Mouse (Mus musculus) megakaryocyte-erythroid progenitor cell, adult 5-6 weeks (primary cell): Measurements from ENCODE around the gene Pdik1l. TPM values are rescaled to one million over a fixed set of nuclear protein-coding genes. Genes with fewer than 3 reads are reported as not detected.
A peak's percentile ranks its signal among the peaks of the same experiment; 100 is the strongest.

Source experiments
- ATAC-seq: replicated peaks from 2 replicates; pipeline ENCODE4 v1.8.0; 2016; ENCODE audit warnings: mild to moderate bottlenecking, inconsistent platforms; ENCODE audit not compliant: severe bottlenecking, poor library complexity, low FRiP score, low TSS enrichment
- total RNA-seq, 2 experiments: library from RNA; stranded (forward) in 1 of 2; stranded (reverse) in 1 of 2; fragments of 200-1000, 215-1000 nt in 1 of 2; fragments of >200 nt in 1 of 2; fragmentation: Nextera tagmentation in 1 of 2; gene quantifications; 2 replicates each; pipeline ENCODE4 v1.2.3; 2014 to 2017

The Pdik1l gene
- total RNA-seq, 2 experiments from 2014 or later: 12.1 to 26.8 TPM

DNA sequence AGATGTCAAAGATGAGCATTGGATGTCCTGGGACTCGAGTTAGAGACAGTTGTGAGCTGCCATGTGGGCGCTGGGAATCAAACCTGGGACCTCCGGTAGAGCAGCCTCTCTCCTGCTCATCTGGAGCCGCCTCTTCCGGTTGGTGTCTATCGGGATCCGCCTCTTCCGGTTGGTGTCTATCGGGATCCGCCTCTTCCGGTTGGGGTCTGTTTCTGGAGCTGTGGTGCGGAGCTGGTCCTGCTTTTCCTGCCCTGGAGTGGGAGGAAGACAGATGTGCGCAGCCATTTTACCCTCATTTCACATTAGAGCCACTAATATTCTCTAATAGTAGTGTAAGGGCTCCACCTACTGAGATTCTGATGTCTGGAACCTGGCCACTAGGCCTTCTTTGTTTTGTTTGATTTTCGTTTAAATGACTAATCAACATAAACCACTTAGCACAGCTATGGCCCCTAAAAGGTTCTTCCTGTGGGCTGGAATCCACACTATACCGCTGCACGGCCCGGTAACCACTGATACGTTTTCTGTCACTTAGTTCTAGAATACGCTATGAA, 19.5 kb downstream of the Pdik1l start:
- 0 out of 2 replicates have a peak, but pooled peaks have one; percentile 22 for ATAC-seq

DNA sequence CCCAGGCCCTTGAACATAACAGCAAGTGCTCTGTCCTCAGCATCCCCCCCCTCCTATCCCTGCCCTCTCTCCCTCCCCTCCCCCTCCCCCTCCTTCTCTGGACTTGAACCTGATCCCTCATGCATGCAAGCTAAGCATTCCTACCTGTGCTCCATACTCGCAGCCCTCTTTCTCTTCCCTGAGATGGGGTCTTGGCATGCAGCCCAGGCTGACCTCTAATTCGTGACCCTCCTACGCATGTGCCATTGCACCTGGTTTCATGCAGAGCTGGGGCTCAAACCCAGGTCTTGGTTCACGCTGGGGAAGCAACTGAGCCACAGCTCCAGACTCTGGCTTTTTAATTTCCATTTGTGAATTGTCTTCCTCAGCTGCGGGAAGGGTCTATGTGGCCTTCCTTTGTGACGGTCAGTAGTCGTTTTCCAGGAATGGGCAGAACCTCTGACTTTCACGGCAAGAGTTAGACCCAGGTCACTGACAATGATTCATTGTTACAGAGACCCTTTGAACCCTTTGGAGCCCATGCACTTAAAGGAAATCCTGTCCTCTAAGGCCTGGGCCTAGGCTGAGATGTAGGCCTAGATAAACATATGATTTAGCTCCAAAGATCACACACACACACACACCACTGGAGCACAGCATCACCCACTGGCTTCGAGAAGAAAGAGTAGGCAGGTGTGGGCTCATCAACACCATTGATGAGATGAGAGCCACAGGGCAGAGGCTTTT, 21.7 kb downstream of the Pdik1l start:
- ATAC-seq: no peak

DNA sequence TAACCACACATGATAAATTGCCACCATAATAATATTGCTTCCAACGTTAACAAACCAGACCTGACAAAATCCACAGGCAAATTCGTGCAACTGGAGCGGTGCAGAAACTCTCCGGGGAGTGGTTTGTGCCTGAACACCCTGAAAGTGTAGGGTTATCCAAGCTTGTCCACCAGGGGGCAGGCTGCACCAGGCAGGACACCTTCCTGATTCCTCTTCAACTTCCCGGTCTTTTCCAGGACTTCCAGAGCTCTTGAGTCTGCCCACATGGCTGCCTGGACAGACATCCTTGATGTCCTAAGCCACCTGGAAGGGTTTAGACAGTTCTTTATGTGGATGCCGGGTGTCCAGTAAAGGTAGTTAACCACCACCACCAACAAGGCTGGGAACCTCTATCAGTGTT, 24.5 kb downstream of the Pdik1l start:
- ATAC-seq: 0 out of 2 replicates have a peak, but pooled peaks have one; percentile 53

DNA sequence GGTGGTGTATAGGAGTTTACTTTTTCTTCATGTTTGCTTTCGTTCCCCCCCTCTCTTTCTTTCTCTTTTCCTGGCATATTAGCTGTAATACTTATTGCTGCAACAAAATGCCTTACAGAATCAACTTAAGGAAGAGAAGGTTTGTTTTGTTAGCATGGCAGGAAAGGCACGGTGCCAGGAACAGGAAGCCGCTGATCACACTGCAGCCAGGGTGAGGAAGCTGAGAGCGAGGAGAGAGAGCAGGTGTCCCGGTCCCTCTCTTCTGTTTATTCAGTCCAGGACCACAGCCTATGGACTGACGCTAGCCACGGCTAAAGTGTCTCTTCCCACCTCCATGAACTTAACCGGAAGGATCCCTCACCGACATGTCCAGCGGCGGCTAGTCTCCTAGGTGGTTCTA, 29.3 kb downstream of the Pdik1l start:
- no peak for ATAC-seq

DNA sequence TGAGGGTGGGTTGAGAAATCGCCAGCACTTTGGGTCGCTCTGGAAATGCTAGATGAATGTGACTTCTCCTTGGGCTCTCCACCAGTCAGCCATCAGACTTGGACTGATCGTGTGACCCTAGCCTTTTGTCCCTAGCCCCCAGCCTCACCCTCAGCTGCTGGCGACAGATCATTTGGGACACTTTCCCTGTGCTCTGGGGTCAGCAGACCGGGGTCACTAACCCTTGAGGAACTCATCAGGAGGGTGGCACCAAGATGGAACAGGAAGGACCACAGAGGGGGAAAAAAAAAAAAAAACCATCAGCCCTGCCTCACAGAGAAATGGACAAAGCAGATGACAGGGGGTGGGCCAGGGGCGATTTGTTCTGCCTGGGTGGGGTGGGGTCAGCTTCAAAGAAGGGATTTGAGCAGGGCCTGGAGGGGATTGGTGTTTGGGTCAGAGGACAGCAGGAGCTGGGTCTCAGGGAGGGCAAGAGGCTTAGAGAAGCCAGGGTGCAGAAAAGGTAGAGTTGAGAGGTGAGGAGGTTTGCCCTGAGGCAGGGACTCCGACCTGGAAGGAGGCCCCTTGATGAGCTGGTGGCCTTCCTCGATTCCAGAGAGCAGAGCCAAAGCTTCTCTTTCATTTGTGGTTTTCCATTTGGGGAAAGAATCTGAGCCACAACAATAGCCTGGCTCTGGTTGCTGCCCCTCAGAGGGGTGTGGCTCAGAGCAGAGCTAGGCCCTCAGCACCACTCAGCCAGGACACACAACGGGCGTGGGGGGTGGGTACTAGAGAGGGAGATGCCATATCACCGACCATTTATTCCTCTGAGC, 30.3 kb downstream of the Pdik1l start:
- no peak for ATAC-seq

GRCm38 (mm10) chr4:134256407-134257197, 31.1 kb downstream of the Pdik1l start:
- no peak for ATAC-seq

DNA sequence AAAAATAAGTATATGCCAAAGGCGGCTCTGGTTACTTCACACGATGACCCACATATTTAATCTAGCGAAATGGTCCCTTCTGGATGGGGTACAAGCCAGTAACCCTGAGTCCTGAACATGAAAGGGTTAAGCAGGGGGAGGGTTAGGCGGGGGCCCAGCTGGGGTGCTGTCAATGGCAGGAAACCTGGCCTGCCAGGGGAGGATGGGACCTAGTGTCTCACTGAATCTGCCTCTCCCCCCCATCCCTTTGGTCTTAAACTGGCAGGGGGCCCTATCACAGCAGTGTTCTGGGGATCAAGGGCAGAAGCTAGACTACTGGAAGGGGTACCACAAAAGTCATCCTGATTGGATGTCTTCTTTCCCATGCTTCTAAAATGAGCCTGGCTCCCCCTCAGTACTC, 31.8 kb downstream of the Pdik1l start:
- ATAC-seq: no peak

DNA sequence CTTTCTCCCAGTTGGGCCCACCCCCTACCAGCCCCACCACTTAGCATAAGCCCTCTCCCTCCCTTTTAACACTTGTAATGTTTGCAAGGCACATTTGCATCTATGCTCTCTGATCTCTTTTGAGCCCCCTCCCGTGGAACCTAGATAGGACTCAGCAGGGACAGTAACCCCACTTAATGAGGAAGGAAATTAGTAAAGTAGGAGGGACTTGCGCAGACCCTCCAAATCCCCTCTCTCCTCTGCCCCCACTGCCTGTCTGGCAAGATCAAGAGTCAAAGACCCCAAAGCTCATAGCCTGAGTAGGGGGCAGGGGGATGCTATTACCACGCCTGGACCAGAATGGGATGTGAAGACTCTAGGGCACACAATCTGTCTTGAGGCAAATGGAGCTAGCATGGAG, 32.9 kb downstream of the Pdik1l start:
- ATAC-seq: no peak

GRCm38 (mm10) chr4:134253722-134254324, 33.9 kb downstream of the Pdik1l start, which contains the start of gene Grrp1:
TSS of gene Grrp1 (minus strand) at chr4:134254106.
- no peak for ATAC-seq

GRCm38 (mm10) chr4:134252911-134253721, 34.6 kb downstream of the Pdik1l start:
- no peak for ATAC-seq

DNA sequence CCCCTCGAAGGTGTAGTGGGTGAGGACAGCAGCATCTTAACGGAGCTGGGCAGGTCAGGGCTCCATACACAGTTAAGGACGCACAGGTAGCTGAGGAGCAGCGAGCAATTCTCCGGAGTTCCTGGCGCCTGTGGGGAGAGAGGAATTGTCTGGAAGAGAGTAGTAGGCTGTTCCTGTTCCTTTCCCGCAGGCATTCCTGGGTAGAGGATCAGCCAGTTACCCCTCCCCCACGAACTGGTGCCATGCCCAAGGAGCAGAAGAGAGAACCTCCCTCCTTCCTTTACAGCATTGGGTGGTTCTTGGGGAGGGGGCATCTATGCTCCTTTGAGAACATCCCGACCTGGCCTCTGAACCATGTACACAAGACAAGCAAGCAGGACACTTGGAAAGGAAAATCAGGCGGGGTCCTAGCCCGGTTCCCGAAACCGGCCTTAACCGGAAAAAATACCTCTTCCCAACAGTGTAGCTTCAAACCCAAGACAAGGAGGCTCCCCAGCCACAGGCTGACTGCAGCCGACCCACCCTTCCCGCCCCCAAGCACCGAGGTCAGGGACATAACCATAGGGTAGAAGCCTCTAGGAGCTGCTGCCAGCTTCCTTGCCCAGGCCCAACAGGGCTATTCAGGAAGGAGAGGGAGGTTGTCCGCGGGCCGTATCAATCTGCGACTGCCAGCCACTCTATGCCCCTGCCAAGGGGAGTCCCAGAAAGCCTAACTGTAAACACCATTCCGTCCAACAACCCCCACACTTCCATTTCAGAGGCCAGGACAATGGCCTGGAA, 35.4 kb downstream of the Pdik1l start:
- ATAC-seq: no peak

DNA sequence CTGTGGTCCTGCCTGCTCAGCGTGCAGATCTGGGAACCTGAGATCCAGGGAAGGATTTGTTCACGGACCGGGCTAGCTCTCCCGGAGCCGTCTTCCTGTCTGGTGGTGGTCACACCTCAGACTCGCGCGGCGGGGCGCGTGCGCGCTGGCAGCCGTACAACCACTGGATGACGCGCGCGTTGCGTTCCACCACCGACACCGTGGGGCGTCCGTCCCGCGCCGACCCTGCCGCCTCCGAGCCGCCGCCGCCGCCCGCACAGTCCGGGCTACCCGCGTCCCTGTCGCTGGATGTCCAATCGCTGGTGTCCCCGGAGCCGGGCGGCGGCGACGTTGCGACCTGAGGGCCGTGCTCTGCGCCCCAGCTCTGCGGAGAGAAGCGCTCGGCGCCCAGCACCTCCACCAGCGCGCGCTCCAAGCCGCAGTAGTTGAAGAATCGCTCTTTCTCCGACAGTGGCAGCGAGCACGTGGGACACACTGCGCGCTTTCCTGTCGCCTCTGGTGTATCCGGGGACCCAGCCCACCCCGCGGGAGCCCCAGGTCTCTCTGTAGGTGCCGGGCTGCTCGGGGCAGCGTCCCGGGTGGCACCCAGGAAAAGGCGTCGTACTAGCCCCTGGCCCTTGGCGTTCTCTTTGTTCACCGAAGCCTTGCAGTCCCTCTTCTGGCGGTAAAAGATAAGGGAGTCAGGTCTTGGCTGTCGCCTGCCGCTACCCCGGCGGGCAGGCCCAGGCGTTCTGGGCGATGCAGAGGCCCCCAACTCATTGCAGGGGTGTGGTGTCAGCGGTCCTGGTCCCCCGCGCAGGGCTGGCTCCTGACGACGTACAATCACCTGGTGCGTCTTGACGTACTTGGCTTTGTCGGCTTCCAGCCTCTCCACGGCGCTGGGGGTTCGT, 36.2 kb downstream of the Pdik1l start:
- peak; percentile 34 for ATAC-seq

DNA sequence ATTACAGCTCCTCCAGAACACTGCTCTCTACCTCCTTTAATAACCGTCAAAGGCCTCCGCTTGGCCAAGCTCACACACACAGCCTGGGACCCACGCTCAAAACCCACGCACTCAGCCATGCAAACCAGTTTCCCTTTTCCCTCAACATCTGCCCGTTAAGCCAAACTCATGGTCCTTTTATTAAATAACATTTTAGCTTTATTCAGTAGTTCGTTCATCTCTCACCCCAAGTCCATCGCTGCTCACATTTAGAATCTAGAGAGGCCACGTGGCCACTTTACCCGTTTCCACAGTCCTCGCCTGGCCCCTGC, 36.8 kb downstream of the Pdik1l start:
- no peak for ATAC-seq

DNA sequence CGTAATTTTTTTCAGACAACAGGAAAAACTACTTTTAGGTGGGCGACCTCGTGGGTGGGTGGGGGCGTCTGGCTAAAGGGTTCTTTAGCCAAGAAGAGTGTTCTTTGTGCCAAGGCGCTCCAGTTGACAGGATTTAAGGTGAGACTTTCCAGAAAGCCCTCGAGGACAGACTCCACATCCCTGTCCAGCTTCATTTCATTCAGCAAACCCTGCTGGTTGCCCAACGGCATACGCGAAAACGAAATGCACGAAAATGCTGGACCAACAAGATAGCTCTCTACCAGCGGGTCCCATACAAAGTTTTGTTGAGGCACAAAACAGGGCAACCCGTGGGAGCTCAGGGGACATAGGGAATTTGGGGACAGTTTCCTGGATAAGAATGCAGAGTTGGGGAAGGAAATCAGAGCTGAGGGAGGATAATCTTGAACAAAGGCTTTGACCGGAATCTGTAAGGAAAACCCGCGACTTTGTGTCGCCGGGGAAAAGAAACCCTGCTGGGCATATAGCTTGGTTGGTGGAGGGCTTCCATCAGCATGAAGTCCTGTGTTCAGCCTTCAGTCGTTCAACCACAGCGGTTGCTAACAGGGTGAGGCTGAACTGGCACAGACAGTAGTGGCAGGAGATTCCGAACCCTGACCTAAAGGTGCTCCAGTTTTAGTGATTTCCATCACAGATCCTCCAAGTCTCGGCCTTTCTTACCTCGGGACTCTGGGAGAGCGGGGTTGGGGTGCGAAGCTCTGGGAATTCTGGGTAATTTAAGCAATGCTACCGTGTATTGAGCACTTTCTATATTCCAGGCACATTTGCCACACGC, 37.4 kb downstream of the Pdik1l start:
- no peak for ATAC-seq

DNA sequence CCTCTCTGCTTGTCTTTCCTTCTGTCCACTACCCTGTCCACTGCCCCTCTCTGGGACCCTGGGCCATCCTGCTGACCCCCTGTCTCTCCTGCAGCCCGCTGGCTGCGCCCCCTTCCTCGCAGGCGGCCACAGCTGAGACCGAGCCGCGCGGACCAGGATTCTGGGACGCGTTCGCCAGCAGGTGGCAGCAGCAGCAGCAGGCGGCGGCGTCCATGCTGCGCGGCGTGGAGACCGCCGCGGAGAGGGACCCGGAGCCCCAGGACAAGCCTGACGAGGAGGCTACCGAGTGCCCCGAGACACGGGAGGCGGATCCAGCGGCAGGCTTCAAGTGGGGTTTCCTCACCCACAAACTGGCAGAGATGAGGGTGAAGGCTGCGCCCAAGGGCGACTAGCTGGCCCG, 38.0 kb downstream of the Pdik1l start:
- ATAC-seq: 0 out of 2 replicates have a peak, but pooled peaks have one; percentile 28

DNA sequence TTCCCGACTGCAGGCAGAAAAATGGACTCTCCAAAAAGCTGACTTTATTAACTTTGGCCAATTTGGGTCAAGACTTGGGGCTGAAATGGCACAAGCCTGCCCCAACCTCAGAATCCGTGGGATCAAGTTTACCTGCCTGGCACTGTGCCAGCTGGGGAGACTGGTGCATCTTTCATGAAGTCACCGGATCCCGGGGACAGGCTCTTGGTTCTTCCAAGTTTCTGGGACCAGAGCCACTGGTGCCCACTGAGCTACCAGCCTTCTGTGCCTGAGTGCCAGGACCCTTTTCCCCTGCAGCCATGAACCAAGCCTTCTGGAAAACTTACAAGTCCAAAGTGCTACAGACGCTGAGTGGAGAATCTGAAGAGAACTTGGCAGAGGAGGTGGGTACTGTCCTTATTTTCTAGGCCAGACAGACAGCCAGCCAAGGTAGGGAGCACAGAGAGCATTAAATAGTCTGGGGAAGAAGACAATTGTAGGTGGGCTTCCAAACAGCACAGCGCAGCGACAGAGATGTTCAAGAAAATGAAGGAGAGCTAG, 40.9 kb downstream of the Pdik1l start, which contains the start of gene Gm30191:
Gm30191 (plus strand) TSS at position 217 of the 540 bp plus-strand sequence.
- no peak for ATAC-seq
